8 mouse cellular contexts compared by ENCODE assay signal in the genomic region with DNA sequence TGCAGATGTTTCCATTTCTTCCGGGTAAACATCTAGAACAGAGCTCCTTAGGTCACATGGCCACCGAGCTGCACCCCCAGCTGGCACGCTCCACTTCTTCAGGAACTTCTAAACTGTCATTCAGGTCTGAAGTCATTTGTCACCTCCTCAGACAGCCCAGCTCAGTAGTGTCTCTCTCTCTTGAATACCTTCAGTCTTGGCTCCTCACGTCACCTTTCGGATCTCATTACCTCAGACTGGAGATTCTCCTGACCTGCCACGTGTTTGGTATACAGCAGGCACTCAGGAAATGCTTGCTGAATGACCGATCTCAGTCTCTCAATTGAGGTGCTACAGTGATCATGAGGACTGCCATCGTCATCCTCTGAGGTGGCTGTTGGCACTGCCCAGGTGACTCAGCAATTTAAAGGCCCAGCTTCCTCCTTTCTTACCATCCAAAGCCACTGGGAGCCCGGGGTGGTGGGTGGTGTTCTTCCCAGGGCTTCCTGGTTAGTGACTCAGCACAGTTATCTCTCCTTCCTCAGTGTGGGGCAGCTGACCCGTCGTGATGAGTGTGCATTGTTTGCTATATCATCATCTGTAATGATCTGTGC. TPM values are rescaled to one million over a fixed set of nuclear protein-coding genes. Genes with fewer than 3 reads are reported as not detected.
DNase-seq lines count a peak whose midpoint lies in the region; ATAC-seq and TF ChIP-seq lines count a peak whose summit lies in the region.

No protein-coding gene starts in this region.

- DNase-seq in G1E (ENCODE audit: low spot score), result peak; percentile 75
- no peak for DNase-seq in right cerebral cortex, adult 2 months (ENCODE audit: low spot score in 2 of 2)
- no peak for DNase-seq in left cerebral cortex, postnatal 4 days
- DNase-seq in ovary, adult 18-20 months (ENCODE audit: low spot score), result no peak
- no peak for DNase-seq in embryo, embryonic 10.5 days (ENCODE audit: low spot score)

- no peak overlapping the region for H3K9ac ChIP-seq in intestine, embryonic 15.5 days

- H3K4me3 ChIP-seq in C2C12 (ENCODE audit: insufficient read depth, poor library complexity, severe bottlenecking) (no peak overlapping the region), G1E (ENCODE audit: low read depth, low read length) (peak overlapping the region; percentile 62), myocyte (no peak overlapping the region)
- H3K4me3 ChIP-seq in intestine, embryonic 15.5 days (replicated peaks), result no peak overlapping the region

- H3K4me1 ChIP-seq in G1E (ENCODE audit: insufficient read depth, low read depth, low read length), result peaks cover 37% of the 10 kb centered on the region
- peaks cover 22% of the 10 kb centered on the region for H3K4me1 ChIP-seq in intestine, embryonic 15.5 days (replicated peaks)

- peak; percentile 89 for ATAC-seq in G1E (ENCODE audit: extremely low read depth, insufficient number of reproducible peaks, low FRiP score, poor library complexity, severe bottlenecking)
- peak; percentile 70 for ATAC-seq in intestine, embryonic 15.5 days

- H3K36me3 ChIP-seq in C2C12 (ENCODE audit: control insufficient read depth, insufficient read depth) (no peaks in the 10 kb centered on the region), G1E (replicated peaks) (peaks cover 13% of the 10 kb centered on the region), myocyte (ENCODE audit: control insufficient read depth, insufficient read depth) (no peaks in the 10 kb centered on the region)
- no peaks in the 10 kb centered on the region for H3K36me3 ChIP-seq in intestine, embryonic 15.5 days

- H3K9me3 ChIP-seq in G1E (replicated peaks), result peaks cover 4% of the 10 kb centered on the region
- H3K9me3 ChIP-seq in intestine, embryonic 15.5 days, result peaks cover 4% of the 10 kb centered on the region; the same call in 1 of the 2 replicates

- WGBS in intestine, embryonic 15.5 days, result 68% methylated on average over 11 of the region's 11 CpGs

- no peak overlapping the region for H3K4me2 ChIP-seq in intestine, embryonic 15.5 days (replicated peaks)
- H3K4me2 ChIP-seq in myocyte (ENCODE audit: low read depth), result peak overlapping the region; percentile 52

- TF ChIP-seq POLR2A in myocyte (IDR thresholded peaks at IDR 0.05; ENCODE audit: insufficient read length, low read depth), result no peak

- intact Hi-C loops in left cerebral cortex, postnatal 4 days (cut with DNase I), result no loop called here

- no peaks in the 10 kb centered on the region for H3K79me3 ChIP-seq in C2C12 (ENCODE audit: low read depth)

- H3ac ChIP-seq in C2C12 (ENCODE audit: control insufficient read depth, insufficient read length, low read depth) (no peak overlapping the region), myocyte (ENCODE audit: control insufficient read depth, insufficient read length) (no peak overlapping the region)

- H3K27ac ChIP-seq in intestine, embryonic 15.5 days, result no peak overlapping the region

- peaks cover 15% of the 10 kb centered on the region for H3K79me2 ChIP-seq in C2C12 (ENCODE audit: control insufficient read depth, insufficient read depth)
- no peaks in the 10 kb centered on the region for H3K79me2 ChIP-seq in myocyte (ENCODE audit: control insufficient read depth, insufficient read depth)

- TF ChIP-seq CTCF in C2C12 (IDR thresholded peaks at IDR 0.05; ENCODE audit: control insufficient read depth, insufficient read depth, insufficient read length) (no peak), G1E (IDR thresholded peaks at IDR 0.05; ENCODE audit: low read depth, low read length) (no peak)

- H3K27me3 ChIP-seq in C2C12 (ENCODE audit: control insufficient read depth, insufficient read depth, insufficient read length) (no peaks in the 10 kb centered on the region), G1E (ENCODE audit: insufficient read depth, low read length) (no peaks in the 10 kb centered on the region; the same call in 1 of the 2 replicates), myocyte (ENCODE audit: control insufficient read depth, insufficient read depth, insufficient read length) (no peaks in the 10 kb centered on the region)
- no peaks in the 10 kb centered on the region for H3K27me3 ChIP-seq in intestine, embryonic 15.5 days (replicated peaks)

TF ChIP-seq in C2C12, 6 proteins besides CTCF, POLR2A, EP300 and RAD21:
- TF ChIP-seq MYOG (IDR thresholded peaks at IDR 0.05; ENCODE audit: control insufficient read depth, extremely low read depth, insufficient read length) (no peak), USF1 (IDR thresholded peaks at IDR 0.05; ENCODE audit: low read depth) (peak; percentile 67), MAX (IDR thresholded peaks at IDR 0.05) (peak; percentile 96), FOSL1 (IDR thresholded peaks at IDR 0.05; ENCODE audit: insufficient read depth, low read length, poor library complexity, severe bottlenecking) (peak; percentile 74), CEBPB (IDR thresholded peaks at IDR 0.05; ENCODE audit: low read depth) (no peak), MYOD1 (IDR thresholded peaks at IDR 0.05; ENCODE audit: control insufficient read depth, insufficient read length, low read depth) (no peak)
TF ChIP-seq in C2C12: peak in this region for 3.

TF ChIP-seq in myocyte, 11 proteins besides CTCF, POLR2A, EP300 and RAD21:
- TF ChIP-seq USF1 (IDR thresholded peaks at IDR 0.05; ENCODE audit: low read depth) (peak; percentile 35), REST (IDR thresholded peaks at IDR 0.05; ENCODE audit: insufficient read depth, insufficient read length) (no peak), CEBPB (IDR thresholded peaks at IDR 0.05; ENCODE audit: insufficient read depth, poor library complexity, severe bottlenecking) (no peak), SRF (IDR thresholded peaks at IDR 0.05; ENCODE audit: control insufficient read depth, insufficient read length, low read depth) (no peak), POLR2AphosphoS2 (IDR thresholded peaks at IDR 0.05; ENCODE audit: insufficient read length, low read depth) (no peak), TCF12 (IDR thresholded peaks at IDR 0.05; ENCODE audit: insufficient read depth, poor library complexity, severe bottlenecking) (no peak), E2F4 (IDR thresholded peaks at IDR 0.05; ENCODE audit: insufficient read depth) (no peak), MAX (IDR thresholded peaks at IDR 0.05; ENCODE audit: low read depth) (no peak), MYOD1 (IDR thresholded peaks at IDR 0.05; ENCODE audit: control insufficient read depth in 1 of 3, insufficient read length in 2 of 3, low read depth in 2 of 3) (peak in 2 of 3 experiments; percentile 6 to 61), MYOG (IDR thresholded peaks at IDR 0.05; ENCODE audit: control insufficient read depth in 1 of 3, insufficient read depth in 1 of 3, insufficient read length in 2 of 3, low read depth in 2 of 3) (no peak)
TF ChIP-seq in myocyte: peak in this region for 2.

RNA-seq across cellular contexts. Expression of a gene that starts 19.9 kb away (rescaled TPM):
- polyA plus RNA-seq in C2C12 (2012; fragmentation: generic; extraction: Trizol) (40.7 TPM), G1E (2012) (135 and 192 TPM in 2 replicates), myocyte (2012; fragmentation: generic; extraction: Trizol) (18.7 TPM)
- total RNA-seq in G1E (2014; fragmentation: Nextera tagmentation) (55.7 and 64.1 TPM in 2 replicates), G1E (2017) (26.2 and 27.5 TPM in 2 replicates)
- 28.2 and 28.8 TPM in 2 replicates for polyA plus RNA-seq in intestine, embryonic 15.5 days (2015; fragmentation: Nextera tagmentation; extraction: Ambion mirVana)
- total RNA-seq in left cerebral cortex, postnatal 4 days (2021), result 10 to 100 TPM; 46.2 to 49.9 TPM

RNA-seq across cellular contexts. Expression of a gene that starts 43.6 kb away (rescaled TPM):
- polyA plus RNA-seq in C2C12 (2012; fragmentation: generic; extraction: Trizol), result 0.46 TPM
- total RNA-seq in G1E (2014; fragmentation: Nextera tagmentation), result 0.75 TPM in 1 of 2 replicates, not detected in the other
- 0.60 and 1.0 TPM in 2 replicates for total RNA-seq in G1E (2017)
- polyA plus RNA-seq in G1E (2012), result 0.62 and 0.66 TPM in 2 replicates
- 2.3 and 2.5 TPM in 2 replicates for polyA plus RNA-seq in intestine, embryonic 15.5 days (2015; fragmentation: Nextera tagmentation; extraction: Ambion mirVana)
- polyA plus RNA-seq in myocyte (2012; fragmentation: generic; extraction: Trizol), result 0.90 TPM
- total RNA-seq in left cerebral cortex, postnatal 4 days (2021), result 10 to 100 TPM; 26.5 to 28.8 TPM
